Mouse (Mus musculus) spleen, adult 2 months (tissue): ENCODE data around the gene Ston2. TPM values are rescaled to one million over a fixed set of nuclear protein-coding genes. Genes with fewer than 3 reads are reported as not detected.
A peak's percentile ranks its signal among the peaks of the same experiment; 100 is the strongest.

Source experiments
- DNase-seq, 2 experiments: peaks; one replicate each; pipeline versions ENCODE4 v3.0.0 to v3.0.0-alpha.2; 2012 to 2021; ENCODE audit warnings: low spot score in 2 of 2, low read depth in 1 of 2
- H3K27ac ChIP-seq: fragments of 200-500 bp; 2 replicates; pipeline ENCODE4 v1.5.1; 2012; ENCODE audit warnings: low read length, inconsistent platforms; ENCODE audit not compliant: insufficient read depth
- H3K27me3 ChIP-seq: fragments of 200-500 bp; 2 replicates; pipeline ENCODE4 v1.6.1; 2012; ENCODE audit warnings: mild to moderate bottlenecking, moderate library complexity, low read length, inconsistent platforms; ENCODE audit not compliant: control insufficient read depth, insufficient read depth
- H3K36me3 ChIP-seq: fragments of 200-500 bp; 2 replicates; pipeline ENCODE4 v1.6.1; 2012; ENCODE audit warnings: mild to moderate bottlenecking, low read length, inconsistent platforms; ENCODE audit not compliant: control insufficient read depth, insufficient read depth
- H3K4me1 ChIP-seq: fragments of 200-500 bp; 2 replicates; pipeline ENCODE4 v1.6.1; 2011; ENCODE audit warnings: inconsistent platforms; ENCODE audit not compliant: control insufficient read depth, insufficient read depth, insufficient read length
- H3K4me3 ChIP-seq: fragments of 200-500 bp; 2 replicates; pipeline ENCODE4 v1.5.1; 2011; ENCODE audit warnings: mild to moderate bottlenecking, inconsistent platforms; ENCODE audit not compliant: insufficient read depth, insufficient read length; ENCODE audit errors: extremely low read depth
- CTCF ChIP-seq: fragments of 200-500 bp; IDR thresholded peaks from 2 replicates; pipeline ENCODE4 v1.5.1; 2011; ENCODE audit warnings: mild to moderate bottlenecking, inconsistent platforms; ENCODE audit not compliant: insufficient read depth, insufficient read length, insufficient replicate concordance; ENCODE audit errors: extremely low read depth
- POLR2A ChIP-seq: fragments of 200-500 bp; IDR thresholded peaks from 2 replicates; pipeline ENCODE4 v1.6.1; 2011; ENCODE audit warnings: low read depth, low read length, inconsistent platforms
- WGBS: fragments of 180-500 bp; shearing (Covaris S2); methylation state at CpG from one replicate; pipeline ENCODE4 v1.1.7; 2018; 5-methylcytosine and 5-hydroxymethylcytosine counted together
- polyA plus RNA-seq: library from polyadenylated mRNA; depleted of rRNA; stranded (reverse); fragments of >200 nt; gene quantifications from 2 replicates; pipeline ENCODE4 v1.2.3, GENCODE M21; 2012

Gene Ston2
- polyA plus RNA-seq, 1 experiment: 8.1 TPM

- Histone ChIP-seq H3K27ac (no peak overlapping the region), H3K4me1 (no peaks in the 10 kb centered on the region; the same call in 1 of the 2 replicates), H3K27me3 (no peaks in the 10 kb centered on the region), H3K4me3 (no peak overlapping the region), H3K36me3 (no peaks in the 10 kb centered on the region)
- peak in 1 of 2 experiments; percentile 36 for DNase-seq
- no peak for TF ChIP-seq POLR2A
- TF ChIP-seq CTCF: no peak
- WGBS: 22% methylated on average over 16 of the region's 16 CpGs
Measured at GRCm38 (mm10) chr12:91668529-91669245, 119.5 kb downstream of the Ston2 start.

DNA sequence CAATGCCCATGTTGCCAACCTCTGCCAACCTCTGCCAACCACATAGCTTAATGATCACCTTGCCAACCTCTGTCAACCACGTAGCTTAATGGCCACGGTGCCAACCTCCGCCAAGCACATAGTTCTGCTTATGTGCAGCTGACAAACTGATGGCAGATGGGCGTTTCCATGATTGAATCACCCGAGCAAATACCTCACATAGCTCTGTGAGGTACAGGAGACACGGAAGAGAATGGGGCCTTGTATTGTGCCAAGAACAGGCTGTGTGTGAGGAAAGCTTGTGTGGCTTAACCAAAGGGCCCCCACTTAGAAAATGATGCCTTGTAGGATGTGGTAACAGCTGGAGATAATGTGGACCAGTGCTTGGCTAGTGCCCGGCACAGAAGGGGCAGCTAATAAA is 120.4 kb downstream of the Ston2 start:
- no peak overlapping the region for H3K27ac ChIP-seq
- WGBS: 77% methylated on average over 7 of the region's 7 CpGs
- no peak for DNase-seq
- H3K4me1 ChIP-seq: no peaks in the 10 kb centered on the region; the same call in 1 of the 2 replicates
- TF ChIP-seq POLR2A: no peak
- no peak for TF ChIP-seq CTCF
- no peaks in the 10 kb centered on the region for H3K27me3 ChIP-seq
- no peak overlapping the region for H3K4me3 ChIP-seq
- no peaks in the 10 kb centered on the region for H3K36me3 ChIP-seq

GRCm38 (mm10) chr12:91666607-91667006 is 121.6 kb downstream of the Ston2 start:
- Histone ChIP-seq H3K4me1 (no peaks in the 10 kb centered on the region; the same call in 1 of the 2 replicates), H3K27ac (no peak overlapping the region), H3K36me3 (no peaks in the 10 kb centered on the region), H3K4me3 (no peak overlapping the region), H3K27me3 (no peaks in the 10 kb centered on the region)
- 71% methylated on average over 3 of the region's 3 CpGs for WGBS
- TF ChIP-seq CTCF: no peak
- no peak for TF ChIP-seq POLR2A
- DNase-seq: no peak

GRCm38 (mm10) chr12:91665431-91665830 is 122.8 kb downstream of the Ston2 start:
- 52% methylated on average over 5 of the region's 5 CpGs for WGBS
- Histone ChIP-seq H3K36me3 (no peaks in the 10 kb centered on the region), H3K27me3 (no peaks in the 10 kb centered on the region), H3K27ac (no peak overlapping the region), H3K4me3 (no peak overlapping the region), H3K4me1 (no peaks in the 10 kb centered on the region; the same call in 1 of the 2 replicates)
- TF ChIP-seq POLR2A (no peak), CTCF (no peak)
- DNase-seq: no peak

GRCm38 (mm10) chr12:91663260-91663659 is 124.9 kb downstream of the Ston2 start:
- Histone ChIP-seq H3K27ac (no peak overlapping the region), H3K4me1 (no peaks in the 10 kb centered on the region), H3K27me3 (no peaks in the 10 kb centered on the region), H3K36me3 (no peaks in the 10 kb centered on the region), H3K4me3 (no peak overlapping the region)
- no peak for TF ChIP-seq CTCF
- no peak for TF ChIP-seq POLR2A
- WGBS: 80% methylated on average over 6 of the region's 6 CpGs
- no peak for DNase-seq

DNA sequence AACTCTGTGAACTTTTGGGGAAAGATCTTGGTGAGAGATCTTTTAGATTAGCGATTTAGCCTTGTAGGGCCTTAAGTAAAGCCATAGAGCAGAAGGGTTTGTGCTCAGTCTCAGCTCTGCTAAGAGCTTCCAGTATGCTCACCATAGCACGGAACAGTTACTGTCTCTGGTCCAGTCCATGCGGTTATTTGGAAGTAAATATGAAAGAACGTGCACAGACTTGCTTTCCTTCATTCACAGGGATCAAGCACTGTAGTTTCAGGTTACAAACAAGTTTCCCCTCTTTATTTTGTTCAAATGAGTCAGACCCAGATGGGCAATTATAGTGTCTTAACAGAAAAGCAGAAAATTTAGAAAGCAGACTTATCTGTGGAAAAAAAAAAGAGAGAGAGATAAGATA is 125.3 kb downstream of the Ston2 start:
- DNase-seq: no peak
- Histone ChIP-seq H3K4me1 (no peaks in the 10 kb centered on the region), H3K4me3 (no peak overlapping the region), H3K36me3 (no peaks in the 10 kb centered on the region), H3K27me3 (no peaks in the 10 kb centered on the region), H3K27ac (no peak overlapping the region)
- 92% methylated on average over 4 of the region's 4 CpGs for WGBS
- no peak for TF ChIP-seq CTCF
- TF ChIP-seq POLR2A: no peak
